Mouse (Mus musculus) urinary bladder, adult 2 months (tissue): ENCODE measurements around the gene Mettl16. TPM values are rescaled to one million over a fixed set of nuclear protein-coding genes. Genes with fewer than 3 reads are reported as not detected.
"Not testable (repeated sequence)": the region's sequence is repeated elsewhere in the genome, so short reads cannot be mapped to it uniquely, and the experiment has no call there.

Experiments
- DNase-seq: peaks from one replicate; pipeline ENCODE4 v3.0.0; 2022; ENCODE audit warnings: low spot score
- polyA plus RNA-seq: library from polyadenylated mRNA; depleted of rRNA; stranded (reverse); fragments of >200 nt; gene quantifications from 2 replicates; pipeline ENCODE4 v1.2.3, GENCODE M21; 2012

Mettl16 gene
- polyA plus RNA-seq, 1 experiment = 12.1 TPM

DNA sequence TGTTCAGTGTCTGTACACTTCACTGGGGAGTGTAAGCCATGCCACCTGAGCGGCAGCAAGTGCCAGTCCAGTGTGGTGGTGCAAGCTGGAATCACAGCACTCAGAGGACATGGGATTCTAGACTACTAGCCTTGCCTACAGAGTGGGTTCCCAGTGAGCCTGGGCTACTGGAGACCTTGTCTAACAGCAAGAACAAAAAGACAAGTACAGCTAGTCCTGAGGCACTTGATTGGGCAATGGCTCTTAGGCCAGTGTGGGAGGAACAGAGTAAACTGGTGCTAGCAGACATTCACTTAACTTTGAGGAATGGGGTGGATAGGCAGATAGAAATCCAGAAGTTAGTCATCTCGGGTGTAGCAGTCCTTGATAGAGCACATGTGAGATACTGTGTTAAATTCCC lies 1.8 kb downstream of the Mettl16 start:
- no peak for DNase-seq

DNA sequence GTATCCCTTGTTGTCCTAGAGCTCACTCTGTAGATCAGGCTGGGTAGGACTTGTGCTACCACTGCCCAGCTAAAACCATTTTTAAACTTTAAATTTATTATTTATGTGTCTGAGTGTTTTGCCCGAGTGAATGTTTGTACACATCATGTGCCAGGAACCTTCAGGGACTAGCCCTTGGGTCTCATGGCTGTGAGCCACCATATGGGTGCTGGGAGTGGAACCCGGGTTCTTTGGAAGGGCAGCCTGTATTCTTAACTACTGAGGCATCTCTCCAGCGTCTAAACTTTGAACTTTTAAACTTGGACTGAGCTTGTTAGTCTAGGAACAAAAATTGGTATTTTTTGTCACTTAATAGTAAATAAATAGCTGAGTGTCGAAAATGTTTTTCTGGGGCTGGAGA lies 22.2 kb downstream of the Mettl16 start:
- no peak for DNase-seq

DNA sequence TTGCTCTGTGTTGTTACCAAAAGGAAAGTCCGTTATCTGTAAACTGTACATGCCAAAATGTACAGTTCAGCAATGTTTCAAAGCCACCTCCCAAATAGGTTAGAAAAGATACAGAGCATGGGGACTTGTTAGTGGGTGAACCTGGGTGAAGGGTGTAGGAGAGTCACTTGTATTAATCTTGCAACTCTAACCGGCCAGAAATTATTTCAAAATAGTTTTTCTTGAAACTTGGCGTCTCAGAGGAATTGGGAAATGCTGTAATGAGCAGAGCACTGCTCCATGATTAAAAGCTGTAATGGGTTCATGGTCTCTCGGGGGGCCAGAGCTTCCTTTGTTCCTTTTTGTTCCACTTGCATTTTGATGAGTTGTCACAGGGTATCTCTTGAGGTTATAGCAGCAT lies 30.0 kb downstream of the Mettl16 start:
- no peak for DNase-seq

DNA sequence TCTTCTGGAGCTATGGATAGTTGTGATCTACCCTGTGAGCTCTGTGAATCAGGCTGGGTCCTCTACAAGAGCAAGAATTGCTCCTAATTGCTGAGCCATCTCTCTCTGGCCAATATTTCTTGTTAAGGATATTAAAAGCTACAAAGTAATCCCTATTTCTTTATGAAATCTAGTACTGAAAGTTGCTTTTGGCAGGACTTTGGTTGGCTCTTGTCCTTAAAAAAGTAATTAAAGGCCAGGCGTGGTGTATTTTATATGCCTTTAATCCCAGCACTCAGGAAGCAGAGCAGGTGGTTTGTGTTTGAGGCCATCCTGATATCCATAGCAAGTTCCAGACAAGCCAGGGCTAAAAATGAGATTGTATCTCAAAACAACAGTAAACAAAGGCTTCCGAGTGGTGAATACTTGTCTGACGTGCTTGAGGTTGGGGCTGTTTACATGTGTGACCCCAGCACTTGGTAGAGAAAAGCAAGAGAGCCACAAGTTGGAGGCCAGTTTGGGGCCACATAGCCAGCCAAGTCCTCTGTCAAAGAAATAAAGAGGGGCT lies 33.5 kb downstream of the Mettl16 start:
- no peak for DNase-seq

DNA sequence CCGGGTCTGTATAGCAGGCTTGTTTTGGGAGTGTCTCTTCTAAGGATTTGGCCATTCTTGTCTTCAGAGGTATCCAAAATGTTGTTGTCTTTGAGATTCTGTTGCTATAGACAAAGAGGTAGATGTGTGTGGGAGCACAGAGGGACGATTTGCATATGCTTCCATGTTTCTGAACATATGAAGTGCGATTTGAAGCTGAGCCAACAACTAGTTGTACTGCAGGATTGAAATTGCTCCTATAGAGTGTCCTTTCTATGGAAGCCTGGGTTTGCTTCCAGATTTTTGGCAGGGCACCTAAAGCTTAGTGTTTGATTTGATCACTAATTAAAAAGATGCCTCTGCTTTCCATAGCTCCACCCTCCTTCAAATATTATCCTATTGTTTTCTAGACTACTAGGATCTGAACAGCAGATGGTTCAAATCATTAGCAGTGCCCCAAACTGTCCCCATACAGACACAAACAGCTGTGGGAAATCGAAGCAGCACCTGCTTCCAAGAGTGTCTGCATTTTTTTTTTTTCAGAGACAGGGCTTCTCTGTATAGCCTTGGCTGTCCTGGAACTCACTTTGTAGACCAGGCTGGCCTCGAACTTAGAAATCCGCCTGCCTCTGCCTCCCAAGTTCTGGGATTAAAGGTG lies 36.7 kb downstream of the Mettl16 start:
- no peak for DNase-seq

DNA sequence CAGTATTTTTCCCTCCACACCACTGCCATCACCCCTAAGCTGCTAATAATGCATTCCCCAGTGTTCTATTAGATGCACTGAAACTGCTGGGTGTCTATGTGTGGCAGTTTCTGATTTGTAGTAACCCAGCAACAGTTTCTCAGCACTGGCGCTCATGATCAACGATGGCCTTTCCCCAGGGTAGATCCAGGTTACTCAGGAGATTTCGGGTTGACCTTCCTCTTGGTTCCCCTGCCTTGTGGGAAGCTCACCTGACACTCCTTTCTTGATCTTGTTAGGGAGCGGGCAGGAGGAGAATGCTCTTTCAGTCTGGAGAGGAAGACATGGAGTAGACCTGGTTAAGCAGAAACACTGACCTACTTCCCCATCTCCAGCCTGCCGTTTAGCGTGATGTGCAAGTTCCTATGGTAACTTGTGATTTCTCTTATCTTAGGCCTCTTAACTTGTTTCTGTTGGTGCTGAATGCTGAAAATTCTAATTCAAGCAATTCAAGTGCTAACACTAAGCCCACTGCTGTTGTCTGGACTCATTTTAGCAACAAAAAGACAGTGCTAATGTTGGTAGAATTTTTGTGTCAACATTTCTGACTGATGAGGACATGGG lies 37.7 kb downstream of the Mettl16 start:
- DNase-seq = no peak

DNA sequence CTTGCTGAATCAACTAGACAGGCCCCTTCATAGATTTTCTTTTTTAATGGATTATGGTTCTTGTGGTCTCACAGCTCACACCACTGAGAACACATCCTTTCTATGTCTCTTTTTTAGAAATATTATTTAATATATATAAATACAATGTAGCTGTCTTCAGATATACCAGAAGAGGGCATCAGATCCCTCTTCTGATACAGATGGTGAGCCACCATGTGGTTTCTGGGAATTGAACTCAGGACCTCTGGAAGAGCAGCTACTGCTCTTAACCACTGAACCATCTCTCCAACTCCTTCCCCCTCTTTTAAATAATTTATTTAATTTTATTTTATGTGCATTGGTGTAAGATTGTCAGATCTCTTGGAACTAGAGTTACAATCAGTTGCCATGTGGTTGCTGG lies 39.5 kb downstream of the Mettl16 start:
- DNase-seq = no peak

DNA sequence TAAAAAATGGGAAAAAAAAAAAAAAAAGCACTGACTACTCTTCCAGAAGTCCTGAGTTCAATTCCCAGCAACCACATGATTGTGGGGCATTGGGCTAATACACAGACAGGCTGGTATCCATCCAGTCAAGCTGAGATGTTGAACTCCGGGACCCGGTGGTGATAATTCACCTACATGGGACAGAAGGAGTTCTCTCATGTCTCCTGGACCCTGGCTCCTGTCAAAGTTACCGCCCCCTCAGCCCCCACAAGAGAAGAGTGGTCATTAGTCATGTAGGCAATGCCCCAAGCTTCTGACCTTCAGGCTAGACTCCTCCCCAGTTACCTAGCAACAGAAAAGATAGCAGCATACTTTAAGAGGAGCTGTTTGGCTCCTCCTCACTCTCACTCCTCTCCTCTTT lies 40.4 kb downstream of the Mettl16 start:
- DNase-seq = not testable (repeated sequence)

DNA sequence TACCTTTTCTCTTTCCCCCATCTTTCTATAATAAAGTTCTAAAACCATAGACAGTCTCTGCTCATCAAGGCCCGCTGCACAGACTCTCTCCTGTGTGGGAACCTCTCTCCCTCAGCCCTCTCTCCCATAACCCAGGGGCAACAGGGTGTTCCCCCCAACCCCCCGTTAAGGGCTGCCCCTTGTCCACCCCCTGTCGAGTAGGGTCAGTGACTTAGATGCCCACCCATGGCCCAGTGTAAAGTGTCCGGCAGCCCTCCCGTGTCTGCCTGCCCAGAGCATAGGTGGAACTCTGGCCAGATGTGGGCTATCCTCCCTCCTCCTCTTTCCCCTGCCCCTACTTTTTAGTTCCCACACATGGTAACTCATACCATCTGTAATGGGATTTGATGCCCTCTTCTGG lies 40.9 kb downstream of the Mettl16 start:
- DNase-seq = no peak

DNA sequence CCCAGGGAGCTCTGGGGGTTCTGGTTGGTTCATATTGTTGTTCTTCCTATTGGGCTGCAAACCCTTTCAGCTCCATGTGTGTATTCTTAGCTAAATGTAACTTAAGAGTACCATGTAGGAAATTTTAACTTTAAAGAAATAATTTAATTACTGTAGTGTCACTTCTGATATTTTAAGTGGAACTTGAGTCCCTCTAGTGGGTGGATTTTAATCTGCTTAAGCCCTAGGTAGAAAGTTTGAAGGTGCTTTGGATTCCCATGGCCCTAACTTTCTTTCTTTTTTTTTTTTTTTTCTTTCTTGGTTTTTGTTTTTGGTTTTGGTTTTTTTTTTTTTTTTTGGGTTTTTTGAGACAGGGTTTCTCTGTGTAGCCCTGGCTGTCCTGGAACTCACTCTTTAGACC lies 45.2 kb downstream of the Mettl16 start:
- DNase-seq = no peak

DNA sequence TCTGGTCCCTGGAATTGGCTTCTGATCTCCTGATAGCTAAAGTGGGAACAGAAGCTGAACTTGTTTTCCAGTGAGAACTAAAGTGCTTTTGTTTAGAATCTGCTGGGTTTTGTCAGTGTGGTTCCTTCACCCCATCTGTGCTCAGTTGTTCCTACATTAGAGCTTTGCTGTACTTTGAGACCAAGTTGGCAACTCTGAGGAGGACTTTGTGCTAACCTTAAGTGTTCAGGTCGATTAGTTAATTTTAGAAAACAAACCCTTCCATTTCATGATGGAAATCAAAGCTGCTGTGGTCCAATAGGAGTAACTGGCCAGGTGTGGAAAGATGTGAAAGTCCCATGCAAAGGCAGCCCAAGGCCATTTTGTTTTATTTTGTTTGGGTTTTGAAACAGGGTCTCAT lies 50.3 kb downstream of the Mettl16 start:
- no peak for DNase-seq

DNA sequence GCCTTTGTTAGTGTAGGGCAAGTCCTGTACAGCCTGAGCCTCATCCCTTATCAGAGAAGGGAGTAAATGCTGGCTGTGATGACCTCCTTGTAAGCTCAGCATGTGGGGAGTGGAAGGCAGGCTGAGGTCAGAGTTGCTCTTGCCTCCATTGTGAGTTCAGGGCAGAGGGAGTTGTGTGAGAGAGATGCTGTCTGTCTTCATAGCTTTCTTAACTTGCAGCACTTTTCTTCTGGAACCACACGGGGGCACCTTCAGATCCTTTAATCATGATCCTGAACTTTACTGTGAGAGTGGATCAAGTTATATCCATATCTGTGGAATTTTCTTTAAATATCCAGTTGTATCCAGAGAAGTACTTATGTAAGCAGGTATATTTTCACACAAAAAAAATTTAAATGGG lies 50.8 kb downstream of the Mettl16 start:
- no peak for DNase-seq

DNA sequence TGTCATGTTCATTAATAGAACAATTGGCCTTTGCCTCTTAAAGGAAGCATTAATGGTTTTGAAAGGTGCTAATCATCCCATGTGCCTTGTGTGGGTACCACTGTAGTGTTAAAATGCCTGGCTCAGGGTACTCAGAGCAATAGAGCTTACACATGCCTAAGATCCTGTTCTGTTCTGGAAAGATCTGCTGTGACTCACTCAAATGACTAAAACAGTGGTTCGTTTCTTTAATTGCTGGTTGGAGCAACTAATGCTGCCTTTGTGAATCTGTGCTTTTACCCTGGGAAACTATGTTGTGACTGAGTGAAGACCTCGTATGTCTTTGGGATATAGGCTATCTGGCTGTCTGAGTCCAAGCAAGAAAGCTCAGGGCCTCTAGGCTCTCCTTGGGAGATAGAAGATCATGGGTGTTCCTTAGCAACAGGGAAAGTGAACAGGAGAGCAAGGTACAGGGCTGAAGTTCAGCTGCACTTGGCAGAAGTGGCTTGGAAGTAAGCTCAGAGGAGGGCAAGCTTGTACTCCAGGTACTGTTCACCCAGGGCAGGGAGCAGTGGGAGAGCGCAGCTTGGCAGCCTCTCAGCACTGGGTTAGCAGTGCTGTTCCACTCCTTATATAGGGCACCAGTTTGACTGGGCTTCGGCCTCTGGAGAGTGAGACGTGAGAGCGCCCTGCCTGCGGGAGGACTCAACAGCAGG lies 52.3 kb downstream of the Mettl16 start:
- DNase-seq = no peak

DNA sequence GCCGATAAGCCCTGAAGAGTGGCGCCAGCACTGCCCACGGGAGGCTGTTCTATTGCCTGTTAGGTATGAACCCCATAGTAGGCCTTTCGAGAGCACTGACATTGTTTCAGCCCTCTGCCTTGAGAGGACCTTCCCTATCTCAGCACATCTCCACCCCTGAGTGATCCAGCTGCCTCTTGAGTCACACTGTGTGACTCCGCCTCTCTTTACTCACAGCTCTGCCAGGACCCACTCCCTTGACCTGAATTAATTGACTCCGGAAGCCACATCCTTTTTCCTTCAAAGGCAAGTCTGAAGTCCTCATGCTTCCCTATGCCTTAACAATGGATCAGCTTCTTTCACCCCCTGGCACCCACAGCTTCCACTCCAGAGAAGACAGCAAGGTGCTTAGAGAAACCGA lies 55.5 kb downstream of the Mettl16 start:
- no peak for DNase-seq

DNA sequence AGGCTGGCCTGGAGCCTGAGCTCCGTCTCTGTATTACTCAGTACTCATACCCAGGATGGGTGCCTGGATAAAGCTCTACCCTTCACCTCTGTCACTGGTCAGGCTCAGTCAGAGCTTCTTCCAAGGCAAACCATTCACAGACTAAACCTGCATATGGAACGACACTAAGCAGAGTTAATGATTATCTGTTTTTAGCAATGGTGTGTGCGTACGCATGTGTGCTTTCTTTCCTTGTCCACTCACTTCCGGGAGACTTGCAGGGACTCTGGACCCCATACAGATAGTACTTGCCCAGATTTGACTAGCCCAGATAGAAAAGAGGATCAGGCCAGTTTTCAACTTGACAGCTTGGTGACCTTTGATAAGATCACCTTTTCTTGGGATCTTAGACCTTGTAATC lies 56.1 kb downstream of the Mettl16 start:
- no peak for DNase-seq

DNA sequence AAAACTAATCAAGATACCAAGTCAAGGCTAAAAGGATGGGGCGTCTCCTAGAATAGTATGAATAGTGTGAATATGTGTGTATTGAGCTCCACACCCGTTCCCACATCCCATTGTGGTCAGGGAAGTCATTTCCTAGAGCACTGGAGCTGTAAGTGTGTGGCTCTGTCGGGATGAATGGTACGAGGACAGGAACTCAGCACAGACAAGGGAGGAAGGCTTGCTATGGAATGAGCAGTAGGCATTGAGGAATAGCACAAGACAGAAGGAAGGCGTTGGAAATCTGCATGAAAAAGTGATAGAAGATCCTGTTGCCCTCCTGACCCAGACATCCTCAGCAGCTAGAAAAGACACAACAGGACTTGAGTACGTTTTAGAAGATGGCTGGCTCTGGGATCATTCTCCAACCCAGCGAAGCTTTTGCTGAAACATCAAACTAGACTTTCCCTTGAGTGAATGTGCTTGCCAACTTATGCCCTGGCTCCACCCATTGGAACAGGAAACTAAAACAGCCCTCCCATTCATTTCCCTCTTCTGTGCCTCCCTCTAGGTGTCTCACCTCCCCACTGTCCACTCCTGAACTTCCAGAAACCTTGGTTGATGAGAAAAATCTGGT lies 57.3 kb downstream of the Mettl16 start:
- DNase-seq = no peak

DNA sequence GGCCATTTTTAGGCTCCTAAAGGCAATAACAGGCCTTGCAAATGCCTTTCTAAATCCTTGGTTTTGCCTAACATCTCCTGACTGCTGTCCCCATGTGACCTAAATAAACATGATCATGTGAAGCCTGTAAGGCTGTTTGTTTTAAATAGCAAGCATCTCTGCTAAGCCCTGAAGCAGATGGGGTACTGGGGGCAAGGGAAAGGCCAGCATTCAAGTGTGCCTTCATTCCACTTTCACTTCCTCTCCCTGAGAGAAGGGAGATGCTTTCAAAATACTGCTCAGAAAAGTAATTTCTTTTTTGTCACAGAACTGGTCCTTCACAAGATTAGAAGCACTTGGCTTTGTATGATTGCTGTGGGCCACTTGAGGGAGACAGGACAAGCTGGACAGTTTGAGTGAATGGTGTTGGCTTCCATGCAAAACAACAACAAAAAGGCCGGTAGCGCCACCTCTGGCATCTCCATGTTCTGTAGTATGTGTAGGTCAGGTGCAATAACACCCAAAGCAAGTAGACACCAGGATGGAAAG lies 57.8 kb downstream of the Mettl16 start:
- DNase-seq = no peak

DNA sequence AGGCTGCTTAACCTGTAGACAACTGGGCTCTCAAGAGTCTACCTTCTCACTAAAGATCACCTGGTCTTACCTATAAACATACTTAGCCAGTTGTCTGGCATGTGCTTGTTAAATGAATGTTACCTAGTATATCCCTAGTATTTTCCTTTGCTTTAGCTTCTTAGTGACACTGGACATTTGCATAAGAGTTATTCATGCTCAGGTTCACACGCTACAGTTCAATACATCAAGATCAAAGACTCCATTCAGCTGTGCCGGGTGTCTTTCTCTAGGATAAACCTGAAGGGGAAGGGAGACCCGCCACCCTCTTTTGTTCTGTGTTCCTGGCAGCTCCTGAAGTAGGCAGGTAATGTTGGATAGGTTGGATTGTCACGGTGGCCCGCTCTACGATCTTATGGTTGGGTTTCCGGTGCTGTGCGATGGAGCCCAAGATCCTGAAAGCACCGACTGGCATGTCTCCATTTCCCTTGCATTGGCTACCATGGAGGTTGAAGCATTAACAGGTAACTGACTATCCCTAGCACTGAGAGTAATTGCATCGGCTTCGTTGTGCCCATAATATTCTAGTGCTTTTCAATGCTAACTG lies 58.4 kb downstream of the Mettl16 start:
- DNase-seq = no peak

DNA sequence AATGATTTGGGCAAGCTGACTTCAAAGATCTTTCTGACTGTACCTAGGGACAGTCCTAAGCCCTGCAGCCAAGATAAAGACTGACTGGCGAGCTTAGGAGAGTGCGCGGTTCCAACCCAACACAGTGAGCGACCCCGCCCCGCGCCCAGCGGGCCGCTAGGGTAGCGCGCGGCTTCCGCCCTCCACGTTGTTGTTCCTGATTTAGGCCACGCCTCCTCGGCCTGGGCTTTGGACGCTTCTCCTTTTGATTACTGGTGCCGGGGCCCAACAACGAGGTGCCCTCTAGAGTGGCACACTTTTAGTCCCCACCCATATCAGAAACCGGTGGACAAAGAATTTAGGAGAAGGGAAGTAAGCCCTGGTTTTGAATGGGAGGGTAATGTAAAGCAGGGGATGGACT lies 59.2 kb downstream of the Mettl16 start:
- DNase-seq = peak; percentile 72

DNA sequence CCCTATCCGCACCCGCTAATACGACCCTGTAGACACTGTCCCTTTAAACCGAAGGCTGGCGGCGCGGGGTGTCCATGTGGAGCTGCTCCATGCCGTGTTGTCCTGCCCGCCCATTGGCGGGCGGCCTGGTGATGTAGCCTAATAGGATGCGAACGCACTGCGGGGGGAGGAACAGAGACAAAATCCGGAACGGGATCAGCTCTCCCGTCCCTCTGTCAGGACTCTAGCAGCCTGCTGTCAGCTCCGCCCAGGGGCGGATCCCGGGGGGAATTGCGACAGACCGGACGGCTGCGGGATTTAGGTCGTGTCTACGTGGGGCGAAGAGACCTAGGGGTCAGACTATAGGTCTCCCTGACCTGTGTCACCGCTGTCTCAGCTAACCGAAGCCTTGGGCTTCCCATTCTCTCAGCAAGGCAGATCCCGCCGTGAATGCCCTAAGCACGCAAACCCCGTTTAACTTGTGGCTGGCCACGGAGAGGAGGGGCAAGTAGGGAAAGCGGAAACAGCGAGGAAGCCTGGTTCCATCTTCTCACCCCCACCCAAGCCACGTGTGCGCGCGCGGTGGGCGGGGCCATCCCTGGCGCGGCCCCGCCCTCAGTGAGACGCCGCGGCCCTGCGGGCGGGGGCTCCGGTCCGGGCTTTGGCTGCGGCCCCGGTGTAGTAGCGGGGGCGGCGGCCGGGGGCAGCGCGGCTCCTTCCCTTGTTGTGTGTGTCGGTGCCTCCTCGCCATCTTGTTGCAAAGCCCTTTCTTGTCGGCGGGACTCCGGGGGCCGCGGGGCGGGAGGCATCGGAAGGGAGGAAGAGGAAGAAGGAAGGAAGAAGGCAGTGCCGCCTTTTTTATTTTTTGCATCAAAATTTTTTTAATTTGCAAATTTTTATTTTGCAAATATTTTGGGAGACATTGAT lies 59.9 kb downstream of the Mettl16 start, which contains the start of gene Mnt:
Gene Mnt, plus strand, starts transcription at position 665 of the 906 bp plus-strand sequence.
- DNase-seq = peak; percentile 97

DNA sequence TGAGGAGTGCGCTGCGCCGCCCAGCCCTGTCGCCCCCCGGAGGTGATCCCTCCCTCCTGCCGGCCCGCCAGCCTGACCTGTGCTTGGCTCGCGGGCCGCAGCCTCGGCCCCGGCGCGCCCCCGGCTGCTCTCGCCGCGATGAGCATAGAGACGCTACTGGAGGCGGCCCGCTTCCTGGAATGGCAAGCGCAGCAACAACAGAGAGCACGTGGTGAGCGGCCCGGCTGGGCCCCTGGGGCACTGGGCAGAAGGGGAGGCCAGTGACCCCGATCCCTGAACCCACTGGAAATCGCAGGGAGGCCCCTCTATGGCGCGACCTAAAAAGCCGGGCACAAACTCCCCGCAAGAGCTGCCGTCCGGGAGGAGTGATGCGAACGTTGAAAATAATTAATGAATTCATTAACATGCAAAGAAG lies 60.6 kb downstream of the Mettl16 start:
- peak; percentile 60 for DNase-seq
